Mouse (Mus musculus): ENCODE results near the gene AB124611. TPM values are rescaled to one million over a fixed set of nuclear protein-coding genes. Genes with fewer than 3 reads are reported as not detected.

Gene AB124611
- polyA plus RNA-seq, 1 experiment from 2014 or later = 5.6 TPM

- Histone ChIP-seq H3K27me3 (ENCODE audit: control insufficient read depth, insufficient read depth, low read length) (no peaks in the 10 kb centered on the region), H3K4me3 (ENCODE audit: low read depth, low read length) (peak overlapping the region; percentile 78), H3K27ac (ENCODE audit: low read depth, low read length) (peak overlapping the region; percentile 91), H3K4me2 (ENCODE audit: low read depth, low read length, severe bottlenecking) (peak overlapping the region; percentile 89), H3K9ac (ENCODE audit: low read length) (peak overlapping the region; percentile 95), H3K4me1 (replicated peaks; ENCODE audit: control insufficient read depth, insufficient read depth, low read length) (peaks cover 7% of the 10 kb centered on the region), H3K9me3 (ENCODE audit: control insufficient read depth, low read length) (no peaks in the 10 kb centered on the region), H3K36me3 (ENCODE audit: control insufficient read depth, insufficient read depth, low read length) (no peaks in the 10 kb centered on the region)
- WGBS = under 1% methylated on average over 62 of the region's 66 CpGs
- DNase-seq (ENCODE audit: low spot score) (peak; percentile 85), ATAC-seq (replicated peaks; ENCODE audit: low FRiP score) (peak; percentile 25)
Measured at GRCm38 (mm10) chr9:21547075-21547941, 21.3 kb downstream of the AB124611 start.

- Histone ChIP-seq H3K27me3 (ENCODE audit: control insufficient read depth, insufficient read depth, low read length) (no peaks in the 10 kb centered on the region), H3K4me3 (ENCODE audit: low read depth, low read length) (no peak overlapping the region), H3K36me3 (ENCODE audit: control insufficient read depth, insufficient read depth, low read length) (no peaks in the 10 kb centered on the region), H3K4me1 (replicated peaks; ENCODE audit: control insufficient read depth, insufficient read depth, low read length) (peaks cover 7% of the 10 kb centered on the region), H3K9ac (ENCODE audit: low read length) (no peak overlapping the region), H3K4me2 (ENCODE audit: low read depth, low read length, severe bottlenecking) (no peak overlapping the region), H3K27ac (ENCODE audit: low read depth, low read length) (no peak overlapping the region), H3K9me3 (ENCODE audit: control insufficient read depth, low read length) (no peaks in the 10 kb centered on the region)
- ATAC-seq (replicated peaks; ENCODE audit: low FRiP score) (no peak), DNase-seq (ENCODE audit: low spot score) (no peak)
- 96% methylated on average over 2 of the region's 2 CpGs for WGBS
Measured at GRCm38 (mm10) chr9:21551049-21551448, 25.1 kb downstream of the AB124611 start.

GRCm38 (mm10) chr9:21553607-21554273 lies 27.8 kb downstream of the AB124611 start:
- Histone ChIP-seq H3K4me2 (ENCODE audit: low read depth, low read length, severe bottlenecking) (no peak overlapping the region), H3K4me1 (replicated peaks; ENCODE audit: control insufficient read depth, insufficient read depth, low read length) (peaks cover under 1% of the 10 kb centered on the region; the same call in 1 of the 2 replicates), H3K36me3 (ENCODE audit: control insufficient read depth, insufficient read depth, low read length) (no peaks in the 10 kb centered on the region), H3K27ac (ENCODE audit: low read depth, low read length) (no peak overlapping the region), H3K9ac (ENCODE audit: low read length) (no peak overlapping the region), H3K27me3 (ENCODE audit: control insufficient read depth, insufficient read depth, low read length) (no peaks in the 10 kb centered on the region), H3K4me3 (ENCODE audit: low read depth, low read length) (no peak overlapping the region), H3K9me3 (ENCODE audit: control insufficient read depth, low read length) (no peaks in the 10 kb centered on the region)
- WGBS = 92% methylated on average over 6 of the region's 6 CpGs
- no peak for DNase-seq (ENCODE audit: low spot score)
- ATAC-seq (replicated peaks; ENCODE audit: low FRiP score) = no peak

- Histone ChIP-seq H3K27me3 (ENCODE audit: control insufficient read depth, insufficient read depth, low read length) (no peaks in the 10 kb centered on the region), H3K9me3 (ENCODE audit: control insufficient read depth, low read length) (no peaks in the 10 kb centered on the region), H3K4me1 (replicated peaks; ENCODE audit: control insufficient read depth, insufficient read depth, low read length) (no peaks in the 10 kb centered on the region), H3K4me3 (ENCODE audit: low read depth, low read length) (no peak overlapping the region), H3K27ac (ENCODE audit: low read depth, low read length) (no peak overlapping the region), H3K4me2 (ENCODE audit: low read depth, low read length, severe bottlenecking) (no peak overlapping the region), H3K36me3 (ENCODE audit: control insufficient read depth, insufficient read depth, low read length) (no peaks in the 10 kb centered on the region), H3K9ac (ENCODE audit: low read length) (no peak overlapping the region)
- WGBS = 94% methylated on average over 6 of the region's 6 CpGs
- ATAC-seq (replicated peaks; ENCODE audit: low FRiP score) (no peak), DNase-seq (ENCODE audit: low spot score) (no peak)
Measured at GRCm38 (mm10) chr9:21555198-21555742, 29.3 kb downstream of the AB124611 start.

GRCm38 (mm10) chr9:21556996-21557395 lies 31.0 kb downstream of the AB124611 start:
- WGBS = 96% methylated on average over 2 of the region's 2 CpGs

GRCm38 (mm10) chr9:21557556-21557955 lies 31.6 kb downstream of the AB124611 start:
- 89% methylated on average over 2 of the region's 2 CpGs for WGBS
- no peaks in the 10 kb centered on the region for H3K36me3 ChIP-seq (ENCODE audit: control insufficient read depth, insufficient read depth, low read length)
- no peak overlapping the region for H3K27ac ChIP-seq (ENCODE audit: low read depth, low read length)

More at GRCm38 (mm10) chr9:21556996-21557395, 31.0 kb downstream of the AB124611 start:
- Histone ChIP-seq H3K4me1 (replicated peaks; ENCODE audit: control insufficient read depth, insufficient read depth, low read length) (no peaks in the 10 kb centered on the region), H3K27ac (ENCODE audit: low read depth, low read length) (no peak overlapping the region), H3K36me3 (ENCODE audit: control insufficient read depth, insufficient read depth, low read length) (no peaks in the 10 kb centered on the region), H3K4me3 (ENCODE audit: low read depth, low read length) (no peak overlapping the region), H3K9ac (ENCODE audit: low read length) (no peak overlapping the region), H3K27me3 (ENCODE audit: control insufficient read depth, insufficient read depth, low read length) (no peaks in the 10 kb centered on the region), H3K9me3 (ENCODE audit: control insufficient read depth, low read length) (no peaks in the 10 kb centered on the region), H3K4me2 (ENCODE audit: low read depth, low read length, severe bottlenecking) (no peak overlapping the region)
- DNase-seq (ENCODE audit: low spot score) (no peak), ATAC-seq (replicated peaks; ENCODE audit: low FRiP score) (no peak)

GRCm38 (mm10) chr9:21558366-21558765 lies 32.4 kb downstream of the AB124611 start:
- no peaks in the 10 kb centered on the region for H3K27me3 ChIP-seq (ENCODE audit: control insufficient read depth, insufficient read depth, low read length)
- no peak overlapping the region for H3K9ac ChIP-seq (ENCODE audit: low read length)
- 97% methylated on average over 4 of the region's 4 CpGs for WGBS
- ATAC-seq (replicated peaks; ENCODE audit: low FRiP score) (no peak), DNase-seq (ENCODE audit: low spot score) (no peak)
- no peak overlapping the region for H3K4me3 ChIP-seq (ENCODE audit: low read depth, low read length)
- H3K36me3 ChIP-seq (ENCODE audit: control insufficient read depth, insufficient read depth, low read length) = no peaks in the 10 kb centered on the region
- no peaks in the 10 kb centered on the region for H3K9me3 ChIP-seq (ENCODE audit: control insufficient read depth, low read length)
- H3K4me2 ChIP-seq (ENCODE audit: low read depth, low read length, severe bottlenecking) = no peak overlapping the region
- no peaks in the 10 kb centered on the region for H3K4me1 ChIP-seq (replicated peaks; ENCODE audit: control insufficient read depth, insufficient read depth, low read length)
- H3K27ac ChIP-seq (ENCODE audit: low read depth, low read length) = no peak overlapping the region

More at GRCm38 (mm10) chr9:21557556-21557955, 31.6 kb downstream of the AB124611 start:
- Histone ChIP-seq H3K27me3 (ENCODE audit: control insufficient read depth, insufficient read depth, low read length) (no peaks in the 10 kb centered on the region), H3K9me3 (ENCODE audit: control insufficient read depth, low read length) (no peaks in the 10 kb centered on the region), H3K4me2 (ENCODE audit: low read depth, low read length, severe bottlenecking) (no peak overlapping the region), H3K9ac (ENCODE audit: low read length) (no peak overlapping the region), H3K4me1 (replicated peaks; ENCODE audit: control insufficient read depth, insufficient read depth, low read length) (no peaks in the 10 kb centered on the region), H3K4me3 (ENCODE audit: low read depth, low read length) (no peak overlapping the region)
- no peak for DNase-seq (ENCODE audit: low spot score)
- ATAC-seq (replicated peaks; ENCODE audit: low FRiP score) = no peak

- Histone ChIP-seq H3K27ac (ENCODE audit: low read depth, low read length) (no peak overlapping the region), H3K27me3 (ENCODE audit: control insufficient read depth, insufficient read depth, low read length) (no peaks in the 10 kb centered on the region), H3K4me2 (ENCODE audit: low read depth, low read length, severe bottlenecking) (no peak overlapping the region), H3K4me1 (replicated peaks; ENCODE audit: control insufficient read depth, insufficient read depth, low read length) (no peaks in the 10 kb centered on the region), H3K9me3 (ENCODE audit: control insufficient read depth, low read length) (no peaks in the 10 kb centered on the region), H3K9ac (ENCODE audit: low read length) (no peak overlapping the region), H3K36me3 (ENCODE audit: control insufficient read depth, insufficient read depth, low read length) (no peaks in the 10 kb centered on the region), H3K4me3 (ENCODE audit: low read depth, low read length) (no peak overlapping the region)
- DNase-seq (ENCODE audit: low spot score) = no peak
- no peak for ATAC-seq (replicated peaks; ENCODE audit: low FRiP score)
- 97% methylated on average over 3 of the region's 3 CpGs for WGBS
Measured at GRCm38 (mm10) chr9:21559151-21559550, 33.2 kb downstream of the AB124611 start.

Data from forebrain, embryonic 11.5 days (tissue).